Mouse (Mus musculus): Measurements from ENCODE around the gene Gm43302.
"Not testable (repeated sequence)": the region's sequence is repeated elsewhere in the genome, so short reads cannot be mapped to it uniquely, and the experiment has no call there.

Gene Gm43302

GRCm38 (mm10) chr5:105293226-105294165 is at the start of gene Gm43302, which contains the start of gene Gbp6:
Gene Gm43302, minus strand, starts transcription at chr5:105293695.
Gene Gbp6, minus strand, starts transcription at chr5:105293698.
- peak; percentile 31 for DNase-seq (ENCODE audit: low read depth)

GRCm38 (mm10) chr5:105341281-105341680 is 47.8 kb upstream of the Gm43302 start:
- no peak for DNase-seq (ENCODE audit: low read depth)

GRCm38 (mm10) chr5:105322543-105322942 is 29.0 kb upstream of the Gm43302 start:
- no peak for DNase-seq (ENCODE audit: low read depth)

- DNase-seq (ENCODE audit: low read depth), result no peak
Measured at GRCm38 (mm10) chr5:105310941-105311340, 17.4 kb upstream of the Gm43302 start.

GRCm38 (mm10) chr5:105309148-105309547 is 15.7 kb upstream of the Gm43302 start:
- not testable (repeated sequence) for DNase-seq (ENCODE audit: low read depth)

- DNase-seq (ENCODE audit: low read depth), result not testable (repeated sequence)
Measured at GRCm38 (mm10) chr5:105306946-105307345, 13.5 kb upstream of the Gm43302 start.

GRCm38 (mm10) chr5:105306159-105306581 is 12.7 kb upstream of the Gm43302 start:
- DNase-seq (ENCODE audit: low read depth), result no peak

- DNase-seq (ENCODE audit: low read depth), result not testable (repeated sequence)
Measured at GRCm38 (mm10) chr5:105305671-105306070, 12.2 kb upstream of the Gm43302 start.

GRCm38 (mm10) chr5:105301963-105302362 is 8.5 kb upstream of the Gm43302 start:
- no peak for DNase-seq (ENCODE audit: low read depth)

GRCm38 (mm10) chr5:105301531-105301930 is 8.0 kb upstream of the Gm43302 start:
- DNase-seq (ENCODE audit: low read depth), result no peak

GRCm38 (mm10) chr5:105295746-105296145 is 2.3 kb upstream of the Gm43302 start:
- DNase-seq (ENCODE audit: low read depth), result no peak

GRCm38 (mm10) chr5:105292492-105292891 is 1.0 kb downstream of the Gm43302 start:
- no peak for DNase-seq (ENCODE audit: low read depth)

GRCm38 (mm10) chr5:105290921-105291320 is 2.6 kb downstream of the Gm43302 start:
- not testable (repeated sequence) for DNase-seq (ENCODE audit: low read depth)

- not testable (repeated sequence) for DNase-seq (ENCODE audit: low read depth)
Measured at GRCm38 (mm10) chr5:105260673-105261072, 32.8 kb downstream of the Gm43302 start.

GRCm38 (mm10) chr5:105252491-105252890 is 41.0 kb downstream of the Gm43302 start:
- DNase-seq (ENCODE audit: low read depth), result no peak

GRCm38 (mm10) chr5:105244741-105245140 is 48.8 kb downstream of the Gm43302 start:
- DNase-seq (ENCODE audit: low read depth), result not testable (repeated sequence)

- not testable (repeated sequence) for DNase-seq (ENCODE audit: low read depth)
Measured at GRCm38 (mm10) chr5:105240982-105241381, 52.5 kb downstream of the Gm43302 start.

- not testable (repeated sequence) for DNase-seq (ENCODE audit: low read depth)
Measured at GRCm38 (mm10) chr5:105239483-105240047, 53.9 kb downstream of the Gm43302 start, which contains the start of gene Gbp10. Gene Gbp10, minus strand, starts transcription at chr5:105239533.

- not testable (repeated sequence) for DNase-seq (ENCODE audit: low read depth)
Measured at GRCm38 (mm10) chr5:105238402-105238801, 55.1 kb downstream of the Gm43302 start.

- not testable (repeated sequence) for DNase-seq (ENCODE audit: low read depth)
Measured at GRCm38 (mm10) chr5:105236040-105236439, 57.5 kb downstream of the Gm43302 start.

GRCm38 (mm10) chr5:105208957-105209356 is 84.5 kb downstream of the Gm43302 start:
- not testable (repeated sequence) for DNase-seq (ENCODE audit: low read depth)

GRCm38 (mm10) chr5:105200791-105201355 is 92.6 kb downstream of the Gm43302 start:
- DNase-seq (ENCODE audit: low read depth), result not testable (repeated sequence)

Measured in fibroblast of lung, adult 2 months (primary cell).